Mouse (Mus musculus) liver, adult 2 months (tissue): ENCODE data around the gene St6galnac3.

Experiments used
- CTCF ChIP-seq: fragments of 200-500 bp; IDR thresholded peaks from 2 replicates; pipeline ENCODE4 v1.5.1; 2011; ENCODE audit warnings: low read depth, low read length, control low read depth
- POLR2A ChIP-seq: fragments of 200-500 bp; IDR thresholded peaks from 2 replicates; pipeline ENCODE4 v1.6.1; 2011; ENCODE audit warnings: low read length, control low read depth; ENCODE audit not compliant: insufficient read depth; ENCODE audit errors: extremely low read depth

DNA sequence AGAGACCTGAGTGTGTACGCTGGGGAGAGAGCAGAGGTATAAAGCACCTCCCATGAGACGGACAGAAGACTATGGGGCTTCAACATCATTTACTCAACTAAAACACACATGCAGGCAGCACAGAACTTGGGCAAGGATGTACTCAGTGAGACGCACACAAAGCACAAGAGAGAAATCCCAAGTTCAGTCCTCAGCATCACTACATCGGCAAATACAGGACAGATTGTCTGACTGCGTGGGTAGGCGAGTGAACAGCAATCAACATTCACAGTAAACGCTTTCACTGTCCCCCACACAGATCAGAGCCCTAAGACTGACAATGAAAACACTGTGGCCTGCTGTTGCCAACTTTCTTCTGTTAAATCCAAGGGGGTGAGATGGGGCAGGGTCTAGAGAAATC lies 422.6 kb downstream of the St6galnac3 start:
- TF ChIP-seq POLR2A (no peak), CTCF (no peak)
